Mouse (Mus musculus): ENCODE results near the gene Olfr536. TPM values are rescaled to one million over a fixed set of nuclear protein-coding genes. Genes with fewer than 3 reads are reported as not detected.
"Not testable (repeated sequence)": the region's sequence is repeated elsewhere in the genome, so short reads cannot be mapped to it uniquely, and the experiment has no call there.

Olfr536 gene
- polyA plus RNA-seq (2012; rRNA removed): 0.04 and 0.11 TPM in 2 replicates

DNA sequence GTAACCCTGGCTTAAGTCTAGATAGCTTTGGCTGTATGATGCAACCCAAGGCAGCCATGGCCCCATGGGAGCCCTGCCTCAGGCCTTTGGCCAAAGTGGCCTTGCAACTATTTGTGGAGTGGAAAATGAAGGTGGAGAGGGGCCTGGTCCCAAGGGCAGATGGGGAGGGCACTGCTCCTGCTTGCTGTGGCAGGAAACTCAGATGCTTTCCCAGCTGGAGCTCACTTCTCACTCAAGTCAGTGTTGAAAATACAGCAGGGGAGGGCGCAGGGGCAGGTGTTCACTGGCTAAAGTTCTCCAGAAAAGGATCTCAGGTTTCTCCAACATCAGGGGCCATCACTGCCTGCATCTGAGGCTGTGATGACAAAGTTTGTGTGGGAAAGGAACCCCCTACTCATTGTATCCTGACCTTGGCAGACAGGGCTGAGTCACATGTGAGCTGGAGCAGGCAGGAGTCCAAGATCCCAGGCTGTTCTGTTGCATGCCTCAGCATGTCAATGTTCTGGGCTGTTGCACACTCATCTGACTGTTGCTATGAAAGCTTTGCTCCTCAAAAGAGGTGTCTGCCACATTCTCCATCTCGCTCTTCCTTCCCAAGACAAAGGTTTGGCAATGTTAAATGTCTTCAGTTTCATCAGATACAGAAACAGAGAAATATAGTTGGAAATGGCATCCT is at the start of gene Olfr536:
Gene Olfr536 (minus strand): TSS at position 51 of the 676 bp plus-strand sequence.
- DNase-seq (ENCODE audit: low read depth): not testable (repeated sequence)

DNA sequence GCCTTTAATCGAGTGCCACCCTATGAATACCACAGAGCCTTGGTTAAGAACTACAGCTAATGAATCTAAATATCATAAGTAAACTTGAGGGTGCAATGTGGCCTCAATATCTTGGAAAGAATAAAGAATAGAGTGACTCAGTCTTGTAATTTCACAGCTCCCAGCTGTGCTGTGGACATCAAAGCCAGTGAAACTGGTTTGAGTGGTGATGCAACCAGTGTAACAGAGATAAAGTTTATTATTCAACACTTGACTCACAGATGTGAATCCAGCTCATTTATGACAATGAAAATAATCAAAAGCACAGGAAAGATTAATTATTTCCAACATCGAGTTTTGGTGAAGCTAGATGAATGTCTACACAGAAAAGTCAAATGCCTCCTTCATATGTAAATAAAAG is 32.5 kb upstream of the Olfr536 start:
- DNase-seq (ENCODE audit: low read depth): peak; percentile 2

DNA sequence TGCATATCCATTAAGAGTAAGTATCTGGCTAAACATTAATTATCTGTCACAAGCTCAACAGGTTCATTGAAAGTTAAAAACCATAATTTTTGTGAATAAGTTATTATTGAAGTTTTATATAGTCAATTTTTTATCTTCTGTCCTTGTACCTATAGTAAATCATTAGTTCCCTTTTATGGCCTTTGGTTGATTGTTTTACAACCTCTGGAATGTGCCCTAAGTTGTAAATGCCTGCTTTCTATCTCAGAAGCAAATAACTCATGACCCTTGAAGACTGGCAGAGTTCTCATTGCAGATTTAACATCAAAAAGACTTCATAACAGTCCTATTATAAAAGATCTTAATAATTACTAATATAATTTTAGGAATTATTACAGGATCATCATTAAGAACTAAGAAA is 12.5 kb downstream of the Olfr536 start:
- DNase-seq (ENCODE audit: low read depth): no peak

DNA sequence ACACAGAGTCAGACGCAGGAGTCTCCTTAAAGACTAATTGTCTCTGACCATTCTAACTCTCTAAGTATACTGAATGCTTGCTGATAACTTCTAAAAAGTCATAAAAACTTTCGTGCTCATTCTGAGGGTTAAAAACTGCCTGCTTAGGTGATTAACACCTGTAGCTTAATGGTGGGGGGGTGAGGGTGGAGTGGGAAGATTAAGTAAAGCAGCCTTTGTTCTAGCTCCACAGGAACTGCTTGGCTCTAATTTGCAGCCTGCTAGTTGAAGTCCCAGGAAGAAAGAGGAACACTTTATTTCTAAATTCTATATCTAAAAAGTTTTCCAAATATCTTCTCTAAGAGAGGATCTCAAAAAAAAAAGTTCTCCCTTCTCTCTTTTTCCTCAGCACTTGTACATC is 13.0 kb downstream of the Olfr536 start:
- no peak for DNase-seq (ENCODE audit: low read depth)

- no peak for DNase-seq (ENCODE audit: low read depth)
These were observed 18.2 kb downstream of the Olfr536 start for GRCm38 (mm10) chr7:140488981-140489380.

GRCm38 (mm10) chr7:140483916-140484315 is 23.3 kb downstream of the Olfr536 start, which contains the start of gene Olfr535:
TSS of gene Olfr535 (plus strand) at chr7:140484216.
- no peak for DNase-seq (ENCODE audit: low read depth)

- DNase-seq (ENCODE audit: low read depth): no peak
These were observed 28.5 kb downstream of the Olfr536 start for GRCm38 (mm10) chr7:140478733-140479132.

GRCm38 (mm10) chr7:140477886-140478285 is 29.3 kb downstream of the Olfr536 start:
- no peak for DNase-seq (ENCODE audit: low read depth)

DNA sequence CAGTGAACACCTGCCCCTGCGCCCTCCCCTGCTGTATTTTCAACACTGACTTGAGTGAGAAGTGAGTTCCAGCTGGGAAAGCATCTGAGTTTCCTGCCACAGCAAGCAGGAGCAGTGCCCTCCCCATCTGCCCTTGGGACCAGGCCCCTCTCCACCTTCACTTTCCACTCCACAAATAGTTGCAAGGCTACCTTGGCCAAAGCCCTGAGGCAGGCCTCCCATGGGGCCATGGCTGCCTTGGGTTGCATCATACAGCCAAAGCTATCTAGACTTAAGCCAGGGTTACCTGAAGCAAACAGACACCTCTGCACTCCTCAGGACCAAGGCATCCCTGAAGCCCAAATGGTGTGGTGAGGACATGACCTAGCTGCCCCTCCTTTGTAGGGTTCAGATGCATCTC is 44.1 kb downstream of the Olfr536 start, which contains the start of gene Olfr533:
Gene Olfr533 (plus strand): TSS at position 301 of the 400 bp plus-strand sequence.
- not testable (repeated sequence) for DNase-seq (ENCODE audit: low read depth)

Other genes starting within 250 kb of the Olfr536 start
- gene Olfr525, start 186.5 kb downstream of the Olfr536 start, polyA plus RNA-seq (2012; rRNA removed): not detected in 2 replicates
- gene Olfr527, start 173.4 kb downstream of the Olfr536 start, polyA plus RNA-seq (2012; rRNA removed): not detected in 2 replicates
- not detected in 2 replicates for gene Olfr60, start 145.7 kb downstream of the Olfr536 start, polyA plus RNA-seq (2012; rRNA removed)
- not detected in 2 replicates for gene Olfr530, start 131.1 kb downstream of the Olfr536 start, polyA plus RNA-seq (2012; rRNA removed)
- not detected in 2 replicates for gene Olfr531, start 104.5 kb downstream of the Olfr536 start, polyA plus RNA-seq (2012; rRNA removed)
- not detected in 2 replicates for gene Olfr532, start 85.8 kb downstream of the Olfr536 start, polyA plus RNA-seq (2012; rRNA removed)
- gene Olfr533, start 44.0 kb downstream of the Olfr536 start, polyA plus RNA-seq (2012; rRNA removed): not detected in 2 replicates
- gene Olfr535, start 23.2 kb downstream of the Olfr536 start, polyA plus RNA-seq (2012; rRNA removed): not detected in 2 replicates
- not detected in 2 replicates for gene Olfr538, start 60.5 kb upstream of the Olfr536 start, polyA plus RNA-seq (2012; rRNA removed)
- not detected in 2 replicates for gene Olfr46, start 93.9 kb upstream of the Olfr536 start, polyA plus RNA-seq (2012; rRNA removed)
- not detected in 2 replicates for gene Olfr61, start 121.6 kb upstream of the Olfr536 start, polyA plus RNA-seq (2012; rRNA removed)
- gene Olfr53, start 139.1 kb upstream of the Olfr536 start, polyA plus RNA-seq (2012; rRNA removed): not detected in 2 replicates
- not detected in 2 replicates for gene Olfr539, start 152.5 kb upstream of the Olfr536 start, polyA plus RNA-seq (2012; rRNA removed)
- not detected in 2 replicates for gene Olfr45, start 174.6 kb upstream of the Olfr536 start, polyA plus RNA-seq (2012; rRNA removed)
- not detected in 2 replicates for gene Olfr541, start 189.9 kb upstream of the Olfr536 start, polyA plus RNA-seq (2012; rRNA removed)

All from gonadal fat pad, adult 2 months (tissue).